Mouse (Mus musculus) hematopoietic stem cell, adult 5-6 weeks (primary cell): ENCODE measurements around the gene Rbm33. TPM values are rescaled to one million over a fixed set of nuclear protein-coding genes. Genes with fewer than 3 reads are reported as not detected.
A peak's percentile ranks its signal among the peaks of the same experiment; 100 is the strongest.

Experiments
- ATAC-seq, 2 experiments: fragments of 125-278 bp in 1 of 2; replicated peaks in 1 of 2; 2 replicates each; pipeline ENCODE4 v1.8.0; 2016 to 2017; ENCODE audit warnings: inconsistent platforms in 2 of 2, mild to moderate bottlenecking in 2 of 2, moderate number of reproducible peaks in 2 of 2, low read depth in 1 of 2, moderate TSS enrichment in 1 of 2; ENCODE audit not compliant: low FRiP score in 2 of 2, poor library complexity in 2 of 2, severe bottlenecking in 2 of 2, insufficient read depth in 1 of 2, low TSS enrichment in 1 of 2
- total RNA-seq: library from RNA; stranded (forward); fragments of 172-1452, 232-1000 nt; gene quantifications from 2 replicates; pipeline ENCODE4 v1.2.3, GENCODE M21; 2017

The Rbm33 gene
- total RNA-seq, 1 experiment from 2014 or later, result 81.1 TPM

DNA sequence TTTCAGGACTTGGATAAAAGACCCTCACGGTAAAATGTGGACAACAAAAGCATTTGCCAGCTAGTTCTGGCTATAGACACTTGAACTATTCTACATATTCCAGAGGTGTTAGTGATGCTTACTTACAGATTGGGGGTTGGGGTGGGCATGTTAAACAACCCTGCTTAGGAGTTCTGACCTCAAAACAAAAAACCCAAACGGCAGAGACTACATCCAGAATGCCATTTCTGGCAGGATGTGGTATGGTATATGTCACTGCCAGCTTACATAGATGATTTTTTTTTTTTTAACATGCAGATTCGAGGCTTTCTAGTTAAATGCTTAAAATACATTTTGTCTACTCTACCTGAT, 971 bp downstream of the Rbm33 start:
- ATAC-seq, result no peak

DNA sequence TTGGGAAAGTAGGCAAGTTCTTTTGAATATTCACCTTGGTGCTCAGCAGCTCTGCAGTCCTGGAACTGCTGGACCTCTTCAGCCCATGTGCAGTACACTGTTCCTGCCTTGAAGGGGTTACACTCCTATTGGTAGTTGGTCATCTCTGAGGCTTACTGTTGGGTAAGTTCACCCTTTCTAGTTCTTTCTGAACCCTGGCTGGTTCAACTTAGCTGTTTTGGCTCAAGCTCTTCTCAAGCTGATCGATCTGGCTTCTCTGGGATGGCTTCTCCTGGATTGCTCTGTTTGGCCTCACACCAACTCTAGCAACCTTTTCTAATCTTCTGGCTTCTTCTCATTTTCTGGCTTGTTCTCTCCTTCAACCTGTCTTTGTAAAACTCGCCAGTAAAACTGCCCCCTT, 1.8 kb downstream of the Rbm33 start:
- ATAC-seq, result no peak

DNA sequence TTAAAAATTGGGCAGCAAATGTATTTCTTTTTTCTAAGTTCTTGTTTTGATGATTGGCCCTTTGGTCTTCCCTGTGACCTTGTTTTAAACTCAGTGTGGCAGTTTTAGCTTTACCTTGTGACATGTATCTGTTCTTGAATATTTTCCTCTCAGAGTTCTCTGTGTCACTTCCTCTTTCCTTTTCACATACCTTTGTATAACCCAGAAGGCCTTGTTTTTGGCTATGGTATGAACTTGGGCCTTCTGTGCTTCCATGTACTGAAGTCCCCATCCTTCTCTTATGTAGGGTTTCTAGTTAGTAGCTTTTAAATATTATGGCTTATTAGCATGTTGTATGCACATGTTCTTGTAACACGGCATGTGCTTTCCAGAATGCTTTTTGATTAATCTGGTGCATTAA, 4.8 kb downstream of the Rbm33 start:
- peak; percentile 36 to 43; a peak in 2 of 4 replicates for ATAC-seq

DNA sequence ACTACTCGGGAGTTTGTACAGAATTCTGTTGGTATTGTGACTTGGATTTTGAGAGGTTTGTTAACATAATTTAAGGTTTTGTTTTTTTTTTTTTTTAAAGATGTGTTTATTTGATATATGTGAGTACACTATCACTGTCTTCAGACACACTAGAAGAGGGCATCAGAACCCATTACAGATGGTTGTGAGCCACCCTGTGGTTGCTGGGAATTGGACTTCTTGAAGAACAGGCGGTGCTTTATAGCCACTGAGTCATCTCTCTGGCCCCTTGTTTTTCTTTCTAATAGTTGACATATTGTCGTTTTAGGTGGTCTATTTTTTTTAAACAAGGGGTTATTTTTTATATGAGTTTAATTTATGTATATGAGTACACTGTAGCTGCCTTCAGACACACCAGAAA, 5.3 kb downstream of the Rbm33 start:
- ATAC-seq, result no peak

DNA sequence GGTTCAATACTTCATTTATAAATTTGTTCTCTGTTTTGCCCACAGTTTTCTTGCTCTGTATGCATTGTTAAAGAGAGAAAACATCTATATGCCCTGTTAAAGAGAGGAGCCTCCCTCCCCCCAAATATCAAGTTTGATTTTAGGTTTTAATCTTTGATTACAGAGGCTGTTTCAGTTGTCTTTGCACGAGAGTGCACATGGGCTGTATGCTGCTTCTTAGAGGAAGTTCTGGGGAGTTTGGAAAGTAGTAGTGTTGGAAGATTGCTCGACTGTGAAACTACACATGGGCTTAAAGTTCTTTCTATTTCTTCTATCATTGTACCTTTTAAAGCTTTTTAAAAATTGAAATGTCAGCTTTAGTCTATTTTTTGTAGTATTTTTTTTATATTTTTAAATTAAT, 6.9 kb downstream of the Rbm33 start:
- no peak for ATAC-seq

DNA sequence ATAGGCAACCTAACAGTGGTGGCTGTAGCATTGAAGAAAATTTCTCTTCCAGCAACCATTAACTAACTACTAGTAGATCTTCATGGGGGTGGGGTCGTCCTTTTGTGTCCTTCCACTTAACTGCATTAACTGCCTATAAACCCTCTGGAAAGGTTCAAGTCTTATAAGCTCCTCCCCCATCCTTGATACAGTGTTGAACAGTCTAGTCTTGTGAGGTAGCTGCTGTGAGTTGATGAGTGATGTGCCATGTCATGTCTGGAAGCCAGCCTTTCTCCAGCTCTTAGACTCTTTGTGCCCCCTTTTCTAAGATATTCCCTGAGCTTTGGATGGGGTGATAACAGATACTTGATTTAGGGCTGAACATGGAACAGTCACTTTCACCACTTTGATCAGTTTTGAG, 7.5 kb downstream of the Rbm33 start:
- ATAC-seq, result no peak

DNA sequence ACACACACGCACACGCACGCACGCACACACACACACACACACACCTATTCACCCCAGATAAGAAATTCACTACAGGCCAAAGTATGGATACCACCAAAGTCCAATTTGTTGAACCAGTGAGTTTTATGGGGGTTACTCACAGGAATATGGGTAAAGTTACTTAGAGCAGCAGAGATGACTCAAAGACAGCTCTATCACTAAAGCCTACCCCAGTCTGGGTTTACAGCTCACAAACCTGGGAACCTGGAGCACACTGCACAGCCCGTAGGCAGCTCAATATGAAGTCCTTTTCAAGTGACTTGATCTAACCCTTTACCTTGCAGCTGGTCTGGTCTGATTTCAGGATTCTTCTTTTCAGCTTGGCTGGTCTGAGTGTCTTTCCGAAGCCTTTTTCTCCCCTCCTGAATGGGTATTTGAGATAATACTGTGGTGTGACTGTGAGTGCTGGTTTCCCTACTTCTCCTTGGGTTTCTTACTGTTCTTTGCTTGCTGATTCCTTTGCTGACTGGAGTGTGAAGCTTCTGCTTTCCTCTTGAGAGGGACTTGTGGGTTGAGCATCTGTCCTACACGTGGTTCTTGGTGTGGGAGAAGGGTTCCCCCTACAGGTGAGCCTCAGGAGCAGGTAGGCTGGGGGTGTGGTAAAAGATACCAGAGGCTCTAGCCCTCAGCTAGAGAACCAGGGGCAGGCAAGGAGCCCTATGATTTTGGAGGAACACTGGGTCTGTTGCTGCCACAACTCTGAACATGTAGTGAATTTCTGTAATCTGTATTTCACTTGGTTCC, 12.3 kb downstream of the Rbm33 start:
- ATAC-seq, result peak; percentile 79 to 84

DNA sequence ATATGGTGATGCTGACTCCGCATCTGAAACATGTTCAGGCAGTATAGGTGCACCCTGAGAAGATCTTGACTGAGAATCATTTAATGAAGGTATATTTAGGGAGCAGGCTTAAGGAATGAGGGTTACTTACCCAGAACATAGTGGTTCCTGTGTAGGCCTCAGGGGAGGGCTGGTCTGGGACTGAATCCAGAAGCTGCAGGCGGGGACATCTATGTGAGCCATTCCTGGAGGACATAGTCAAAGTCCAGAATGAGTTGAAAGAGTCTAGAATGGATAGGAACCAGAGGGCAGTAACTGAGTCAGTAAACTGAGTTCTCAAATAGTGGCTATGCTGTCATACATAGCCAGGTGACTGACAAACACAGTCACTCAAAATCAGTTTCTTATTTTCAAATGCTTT, 16.8 kb downstream of the Rbm33 start:
- ATAC-seq, result no peak

DNA sequence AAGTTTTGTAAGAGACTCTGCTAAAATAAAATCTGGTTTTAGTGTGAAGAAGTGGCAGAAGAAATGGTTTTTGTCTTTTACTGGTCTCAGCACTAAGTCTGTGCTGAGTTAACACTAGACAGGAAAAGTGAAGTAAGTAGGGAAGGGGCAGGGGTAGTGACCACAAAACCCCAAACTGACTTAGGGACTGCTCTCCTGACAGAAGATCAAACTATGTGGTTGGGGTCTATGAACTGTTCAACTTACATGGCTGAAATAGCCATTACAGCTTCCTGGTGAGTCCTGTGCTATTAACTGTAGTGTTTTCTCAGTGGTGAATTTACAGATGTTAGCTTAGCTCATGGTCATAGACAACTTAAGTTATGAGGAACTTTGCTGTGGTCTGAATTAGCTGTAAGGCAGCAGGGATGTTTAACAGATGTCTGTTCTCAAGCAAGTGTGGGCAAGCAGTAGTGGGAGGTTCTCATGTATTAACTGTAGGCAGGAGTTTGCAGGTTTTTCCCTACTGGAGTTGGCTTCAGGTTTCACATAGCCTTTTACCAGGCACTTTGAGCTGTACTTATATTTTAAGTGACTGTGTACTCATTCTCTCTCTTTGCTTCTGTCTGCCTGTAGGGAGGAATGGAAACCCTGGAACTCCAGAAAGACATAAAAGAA, 35.1 kb downstream of the Rbm33 start:
- peak; percentile 85 to 89 for ATAC-seq

DNA sequence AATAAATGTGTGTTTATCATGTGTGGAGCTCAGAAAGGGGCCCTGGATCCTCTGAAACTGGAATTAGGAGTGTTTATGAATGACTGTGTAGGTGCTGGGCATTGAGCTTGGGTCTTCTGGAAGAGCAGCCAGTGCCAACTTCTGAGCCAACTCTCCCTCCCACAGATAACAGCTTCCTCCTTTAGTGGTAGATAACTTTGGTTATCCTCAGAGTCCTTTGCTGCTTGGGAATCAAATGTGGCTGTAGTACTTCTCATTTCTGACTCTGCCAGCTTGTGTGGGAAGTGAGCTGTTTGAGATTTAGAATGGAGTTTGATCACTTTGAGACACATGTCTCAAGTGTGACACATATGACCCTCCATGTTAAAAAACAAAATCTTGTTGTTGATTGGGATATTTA, 38.7 kb downstream of the Rbm33 start:
- ATAC-seq, result no peak

DNA sequence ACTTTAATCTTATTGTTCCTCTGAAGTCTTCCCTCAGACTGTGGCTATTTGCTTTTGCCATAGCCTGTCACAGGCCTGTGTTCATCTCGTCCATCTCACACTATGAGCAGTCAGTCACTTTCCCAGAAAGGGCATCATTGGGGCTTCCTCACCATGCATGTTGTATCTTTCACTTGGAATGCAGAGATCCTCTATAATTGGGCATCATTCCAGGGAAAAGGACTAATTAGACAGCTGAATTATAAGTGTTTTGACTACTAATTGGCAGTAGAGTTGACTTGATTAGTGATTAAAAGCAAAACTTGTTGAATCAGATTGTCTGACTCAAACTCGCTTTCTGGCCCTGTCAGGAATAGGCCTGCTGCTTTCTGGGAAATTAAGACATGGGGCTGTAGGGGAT, 43.8 kb downstream of the Rbm33 start:
- no peak for ATAC-seq

DNA sequence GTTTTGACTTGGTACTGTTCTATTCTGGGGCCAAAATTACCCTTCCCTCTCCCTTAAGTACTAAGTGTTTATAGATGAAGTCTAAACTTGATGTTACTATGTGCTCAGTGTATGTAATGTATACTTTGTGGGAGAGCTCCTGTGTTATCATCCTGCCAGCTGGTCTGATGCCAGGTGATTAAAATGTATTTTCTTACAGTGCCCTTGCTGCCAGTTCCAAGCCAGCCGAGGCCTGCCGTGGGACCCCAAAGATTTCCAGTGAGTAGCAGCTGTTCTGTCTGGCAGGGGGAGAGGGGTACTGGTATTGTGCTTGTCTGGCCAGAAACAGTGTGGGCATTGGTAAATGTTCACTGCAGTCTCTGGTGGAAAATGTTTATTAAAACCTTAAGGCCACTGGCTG, 51.1 kb downstream of the Rbm33 start:
- ATAC-seq, result no peak

DNA sequence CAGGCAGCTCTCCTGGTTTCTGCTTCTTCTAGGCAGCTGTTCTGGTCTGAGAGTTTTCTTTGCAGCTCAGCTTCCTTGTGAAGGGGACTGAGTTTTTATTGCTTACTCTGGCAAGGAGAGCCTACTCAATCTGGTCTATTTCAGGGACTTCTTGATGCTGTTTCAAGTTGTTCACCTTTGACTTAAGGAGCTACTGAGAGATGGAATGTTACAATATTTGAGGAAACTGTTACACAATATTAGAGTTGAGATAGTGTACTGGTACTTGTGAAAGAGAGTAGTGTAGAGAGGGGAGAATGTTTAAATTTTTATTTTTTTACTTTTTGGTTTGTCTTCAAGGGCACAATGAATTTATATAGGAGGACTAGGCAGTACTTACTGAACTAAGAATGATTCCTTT, 53.9 kb downstream of the Rbm33 start:
- ATAC-seq, result peak in 1 of 2 experiments; percentile 42; a peak in 1 of 4 replicates

DNA sequence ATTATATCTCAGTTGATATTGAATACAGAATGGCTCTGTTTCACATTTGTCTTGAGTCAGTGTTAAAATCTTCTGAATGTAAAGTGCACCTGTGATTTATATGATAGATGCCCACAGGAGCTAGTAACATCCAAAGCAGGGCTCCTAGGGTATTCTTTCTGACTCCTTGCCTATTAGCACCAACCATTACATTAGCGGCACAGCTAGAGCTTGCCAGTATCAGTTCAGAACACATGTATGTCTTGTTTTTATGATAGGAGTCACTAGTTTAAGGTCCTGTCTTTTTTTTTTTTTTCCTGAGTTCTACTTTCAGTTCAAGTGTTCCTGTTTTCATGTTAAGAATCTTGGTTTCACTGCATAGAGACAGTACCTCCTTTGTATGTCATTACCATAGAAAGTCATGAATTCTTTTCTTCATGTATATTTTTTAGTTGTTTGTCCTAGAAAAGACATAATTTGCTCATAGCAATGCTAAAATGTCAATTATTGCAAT, 55.3 kb downstream of the Rbm33 start:
- no peak for ATAC-seq

DNA sequence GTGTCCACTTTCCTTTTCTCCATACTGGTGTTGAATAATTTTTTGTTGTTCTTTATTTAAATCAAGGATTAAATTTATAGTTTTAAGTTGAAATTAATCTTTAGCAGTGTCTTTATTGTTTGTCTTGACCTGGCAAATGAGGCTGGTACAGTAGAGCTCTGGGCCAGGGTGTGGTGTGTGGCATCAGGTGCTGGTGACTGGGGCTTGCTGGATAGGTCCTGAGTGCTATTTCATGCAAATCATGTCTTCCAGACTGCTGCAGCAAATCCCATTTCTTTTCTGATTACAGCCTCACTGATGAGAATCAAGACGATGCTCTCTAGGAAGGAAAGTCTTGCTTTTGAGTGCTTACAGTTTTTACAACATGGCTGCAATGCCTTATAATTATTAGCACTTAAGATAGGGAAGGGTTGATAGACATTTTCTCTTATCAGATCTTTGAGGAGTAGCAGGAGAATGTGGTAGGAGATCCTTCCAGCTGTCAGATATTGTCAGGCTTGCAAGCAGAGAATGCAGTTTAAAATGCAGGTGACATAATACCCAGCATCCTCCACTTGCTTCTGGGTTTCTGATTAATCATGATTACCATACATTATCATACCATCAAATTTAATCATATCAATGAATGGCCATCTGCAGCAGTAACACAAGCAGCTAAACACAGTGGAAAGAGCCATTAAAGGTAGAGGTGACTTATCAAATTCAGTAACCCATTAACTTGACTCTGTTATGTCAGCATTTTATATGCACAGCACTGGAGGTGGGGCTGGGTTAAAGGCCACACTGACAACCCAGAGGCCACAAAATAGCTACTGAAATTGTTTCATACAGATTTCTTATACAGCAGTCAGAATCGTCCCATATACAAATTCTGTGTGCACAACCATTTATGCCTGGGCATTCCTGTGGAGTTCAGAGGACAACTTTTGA, 56.8 kb downstream of the Rbm33 start:
- no peak for ATAC-seq

DNA sequence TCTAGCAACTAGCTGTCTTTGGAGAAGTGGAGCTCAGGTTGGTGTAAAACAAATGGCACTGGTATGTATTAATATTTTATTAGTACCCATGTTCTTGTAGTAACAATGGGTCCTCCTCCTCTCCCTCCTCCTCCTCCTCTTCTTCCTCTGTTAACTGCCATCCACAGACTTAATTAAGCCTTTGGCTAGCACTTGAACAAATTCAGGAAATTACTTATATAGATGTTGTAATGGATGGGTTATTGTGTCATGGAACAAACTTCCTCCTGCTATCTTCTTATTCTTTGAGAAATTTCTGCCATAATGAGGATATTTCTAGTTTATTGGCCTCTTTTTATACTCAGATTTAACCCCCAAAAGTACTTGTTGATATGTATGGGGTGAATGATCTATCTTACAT, 60.4 kb downstream of the Rbm33 start:
- ATAC-seq, result no peak; a peak in 1 of 4 replicates

DNA sequence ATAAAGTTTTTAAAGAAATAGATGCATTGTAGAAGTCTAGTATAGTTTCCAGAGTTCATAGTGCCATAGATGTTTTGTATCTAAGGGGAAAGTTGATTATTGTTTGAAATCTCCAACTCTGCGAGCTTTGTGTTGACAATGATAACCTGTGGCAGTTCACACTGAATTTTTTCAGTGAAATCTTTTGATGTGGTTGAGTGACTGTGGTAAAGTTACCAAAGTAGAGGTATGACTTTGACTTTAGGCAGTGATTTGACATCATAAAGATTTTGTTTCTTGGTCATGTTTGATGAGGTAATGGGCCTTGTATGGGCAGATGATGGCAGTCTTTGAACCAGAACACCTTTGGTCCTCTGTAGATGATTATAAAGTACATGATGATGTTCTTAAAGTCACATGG, 65.4 kb downstream of the Rbm33 start:
- no peak for ATAC-seq

DNA sequence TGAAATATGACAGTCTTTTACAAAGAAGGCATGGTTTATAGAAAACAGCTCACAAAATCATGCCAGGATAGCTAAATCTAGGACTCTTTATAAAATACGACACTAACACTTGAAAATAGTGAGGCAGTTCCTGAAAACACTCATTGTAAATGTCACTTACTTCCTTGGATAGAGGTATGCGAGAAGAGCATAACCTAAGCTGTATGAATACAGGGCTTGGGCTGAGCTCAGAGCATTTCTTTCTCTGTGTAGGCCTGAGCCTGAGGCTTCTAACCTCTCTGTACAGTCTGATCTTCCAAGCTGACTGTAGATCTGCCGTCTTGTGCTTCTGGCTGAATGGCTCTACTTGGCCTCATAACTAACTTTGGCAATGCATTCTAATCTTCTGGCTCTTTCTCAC, 69.9 kb downstream of the Rbm33 start:
- no peak for ATAC-seq
